Mouse (Mus musculus): Measurements from ENCODE around the gene Poln. TPM values are rescaled to one million over a fixed set of nuclear protein-coding genes. Genes with fewer than 3 reads are reported as not detected.

The Poln gene
- polyA plus RNA-seq, 1 experiment from 2014 or later, result 1.2 TPM

GRCm38 (mm10) chr5:33959382-33959781, 209.9 kb downstream of the Poln start:
- no peak overlapping the region for H3K27ac ChIP-seq
- H3K36me3 ChIP-seq, result no peaks in the 10 kb centered on the region
- 82% methylated on average over 4 of the region's 4 CpGs for WGBS
- H3K4me1 ChIP-seq, result no peaks in the 10 kb centered on the region
- ATAC-seq (ENCODE audit: insufficient number of reproducible peaks, insufficient read depth, low FRiP score, low TSS enrichment), result no peak
- H3K4me3 ChIP-seq, result no peak overlapping the region
- H3K4me2 ChIP-seq (replicated peaks), result no peak overlapping the region
- H3K9ac ChIP-seq, result no peak overlapping the region
- H3K27me3 ChIP-seq, result no peaks in the 10 kb centered on the region
- peaks cover 3% of the 10 kb centered on the region for H3K9me3 ChIP-seq

Other genes starting within 250 kb of the Poln start
- gene Nelfa, start 233.0 kb downstream of the Poln start, polyA plus RNA-seq (2016; fragmentation: Nextera tagmentation; extraction: Ambion mirVana), result 69.7 and 74.3 TPM in 2 replicates
- gene Gm1673, start 186.0 kb downstream of the Poln start, polyA plus RNA-seq (2016; fragmentation: Nextera tagmentation; extraction: Ambion mirVana), result 213 and 239 TPM in 2 replicates
- 0.34 and 0.41 TPM in 2 replicates for gene Nat8l, start 173.5 kb downstream of the Poln start, polyA plus RNA-seq (2016; fragmentation: Nextera tagmentation; extraction: Ambion mirVana)
- 39.2 and 45.1 TPM in 2 replicates for gene Haus3, start 79 bp upstream of the Poln start, polyA plus RNA-seq (2016; fragmentation: Nextera tagmentation; extraction: Ambion mirVana)
- 39.8 and 41.8 TPM in 2 replicates for gene Mxd4, start 18.3 kb upstream of the Poln start, polyA plus RNA-seq (2016; fragmentation: Nextera tagmentation; extraction: Ambion mirVana)
- 1.5 and 2.4 TPM in 2 replicates for gene Zfyve28, start 119.0 kb upstream of the Poln start, polyA plus RNA-seq (2016; fragmentation: Nextera tagmentation; extraction: Ambion mirVana)
- not detected in 2 replicates for gene Cfap99, start 119.2 kb upstream of the Poln start, polyA plus RNA-seq (2016; fragmentation: Nextera tagmentation; extraction: Ambion mirVana)
- 170 and 179 TPM in 2 replicates for gene Rnf4, start 166.8 kb upstream of the Poln start, polyA plus RNA-seq (2016; fragmentation: Nextera tagmentation; extraction: Ambion mirVana)
- gene Fam193a, start 200.5 kb upstream of the Poln start, polyA plus RNA-seq (2016; fragmentation: Nextera tagmentation; extraction: Ambion mirVana), result 15.8 and 15.9 TPM in 2 replicates

Data from embryonic facial prominence, embryonic 12.5 days (tissue).